Mouse (Mus musculus): ENCODE measurements around the gene Rnf180.

- no peak for TF ChIP-seq CTCF (IDR thresholded peaks at IDR 0.05; ENCODE audit: extremely low read depth, insufficient read depth, low read length)
- TF ChIP-seq POLR2A (IDR thresholded peaks at IDR 0.05; ENCODE audit: extremely low read depth, insufficient read depth, low read length), result no peak
These were observed 113.8 kb downstream of the Rnf180 start for GRCm38 (mm10) chr13:105180781-105181180.

Measured in cortical plate, adult 2 months (tissue).